Mouse (Mus musculus) left cerebral cortex, adult 8-10 months (tissue): ENCODE measurements around the gene 2900011O08Rik. TPM values are rescaled to one million over a fixed set of nuclear protein-coding genes. Genes with fewer than 3 reads are reported as not detected.

ENCODE experiments used
- DNase-seq, 2 experiments: peaks; one replicate each; pipeline ENCODE4 v3.0.0; 2022; ENCODE audit warnings: low spot score in 2 of 2
- total RNA-seq, 4 experiments: library from RNA; stranded (reverse); gene quantifications; 2 replicates each; pipeline ENCODE4 v1.2.4; 2022

2900011O08Rik gene
- total RNA-seq, 4 experiments from 2014 or later = 258 to 289 (median 281) TPM

GRCm38 (mm10) chr16:14004170-14004569, 17.8 kb downstream of the 2900011O08Rik start:
- DNase-seq = no peak

GRCm38 (mm10) chr16:14004726-14005125, 18.3 kb downstream of the 2900011O08Rik start:
- no peak for DNase-seq

- DNase-seq = no peak
Observed at GRCm38 (mm10) chr16:14005266-14005665, 18.9 kb downstream of the 2900011O08Rik start.

GRCm38 (mm10) chr16:14008081-14008480, 21.7 kb downstream of the 2900011O08Rik start:
- no peak for DNase-seq

- DNase-seq = no peak
Observed at GRCm38 (mm10) chr16:14008708-14009107, 22.3 kb downstream of the 2900011O08Rik start.

- DNase-seq = no peak
Observed at GRCm38 (mm10) chr16:14009966-14010365, 23.6 kb downstream of the 2900011O08Rik start.

GRCm38 (mm10) chr16:14017306-14017705, 30.9 kb downstream of the 2900011O08Rik start:
- no peak for DNase-seq

GRCm38 (mm10) chr16:14021166-14021822, 34.9 kb downstream of the 2900011O08Rik start:
- DNase-seq = no peak

- no peak for DNase-seq
Observed at GRCm38 (mm10) chr16:14025091-14025990, 38.9 kb downstream of the 2900011O08Rik start.

- DNase-seq = no peak
Observed at GRCm38 (mm10) chr16:14029072-14029471, 42.7 kb downstream of the 2900011O08Rik start.

GRCm38 (mm10) chr16:14029851-14030250, 43.4 kb downstream of the 2900011O08Rik start:
- no peak for DNase-seq

- no peak for DNase-seq
Observed at GRCm38 (mm10) chr16:14030650-14031049, 44.2 kb downstream of the 2900011O08Rik start.

GRCm38 (mm10) chr16:14033076-14033475, 46.7 kb downstream of the 2900011O08Rik start:
- no peak for DNase-seq

GRCm38 (mm10) chr16:14042421-14042820, 56.0 kb downstream of the 2900011O08Rik start:
- no peak for DNase-seq

- peak in 1 of 2 experiments; percentile 64 for DNase-seq
Observed at GRCm38 (mm10) chr16:14044695-14045094, 58.3 kb downstream of the 2900011O08Rik start.

GRCm38 (mm10) chr16:14046224-14046756, 59.9 kb downstream of the 2900011O08Rik start:
- no peak for DNase-seq

GRCm38 (mm10) chr16:14052221-14052620, 65.8 kb downstream of the 2900011O08Rik start:
- DNase-seq = no peak

GRCm38 (mm10) chr16:14053116-14053515, 66.7 kb downstream of the 2900011O08Rik start:
- no peak for DNase-seq

GRCm38 (mm10) chr16:14055271-14055670, 68.9 kb downstream of the 2900011O08Rik start:
- no peak for DNase-seq

GRCm38 (mm10) chr16:14056734-14057133, 70.3 kb downstream of the 2900011O08Rik start:
- no peak for DNase-seq

- no peak for DNase-seq
Observed at GRCm38 (mm10) chr16:14058541-14058940, 72.1 kb downstream of the 2900011O08Rik start.
